16 mouse cellular contexts compared by ENCODE assay signal in the genomic region with DNA sequence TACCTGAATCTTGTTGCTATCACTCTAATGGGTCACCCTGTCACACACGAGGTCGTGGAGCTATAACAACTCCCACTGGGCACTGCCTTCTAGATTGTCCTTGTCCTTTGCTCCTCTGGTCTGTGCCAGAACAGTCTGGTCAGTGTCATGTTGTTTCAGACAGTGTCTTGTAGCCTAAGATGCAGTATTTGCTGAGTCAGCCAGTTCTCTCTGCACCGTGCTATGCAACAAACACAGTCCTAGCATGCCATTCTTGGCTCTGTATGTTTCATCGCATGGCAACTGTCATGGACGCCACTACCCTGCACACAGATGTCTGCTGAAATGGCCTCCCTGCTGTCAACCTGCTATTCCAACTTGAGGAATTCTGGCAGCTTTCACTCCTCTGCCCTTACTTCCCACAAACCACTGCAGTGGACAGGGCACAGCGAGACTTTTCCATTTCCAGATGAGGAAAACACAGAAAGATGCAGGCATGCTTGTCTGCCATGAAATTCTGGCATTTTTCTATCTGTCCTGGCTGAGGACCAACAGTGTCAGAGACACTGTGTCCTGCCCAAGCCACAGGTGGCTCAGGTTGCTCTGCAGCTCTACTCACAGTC.
DNase-seq lines count a peak whose midpoint lies in the region; ATAC-seq and TF ChIP-seq lines count a peak whose summit lies in the region.
"Had no signal": no experiment of that assay in that cellular context is flagged by ENCODE, and none has a peak within 500 bp of the region (broad histone marks: within the 10 kb centered on the region; RNA-seq: fewer than 3 reads in every experiment).

No protein-coding gene starts in this region.

- no peak overlapping the region for H3K9ac ChIP-seq in heart, embryonic 13.5 days
- H3K9ac ChIP-seq in MEL (ENCODE audit: control insufficient read depth, low read depth, low read length, poor library complexity, severe bottlenecking): no peak overlapping the region
- no peak overlapping the region for H3K9ac ChIP-seq in liver, embryonic 14.5 days (replicated peaks)
- H3K9ac ChIP-seq: neural tube, embryonic 13.5 days had no signal

- TF ChIP-seq EP300 in MEL (IDR thresholded peaks at IDR 0.05; ENCODE audit: low read depth in 1 of 2, low read length in 2 of 2): no peak
- no peak for TF ChIP-seq EP300 in liver, embryonic 14.5 days (IDR thresholded peaks at IDR 0.05; ENCODE audit: low read depth)

- intact Hi-C loops in left cerebral cortex, postnatal 4 days (cut with DNase I): no loop called here
- intact Hi-C loops in left cerebral cortex, postnatal 36 days (cut with DNase I): no loop called here

- no peak overlapping the region for H3K4me3 ChIP-seq in heart, embryonic 13.5 days
- H3K4me3 ChIP-seq in MEL (ENCODE audit: control insufficient read depth in 1 of 2, insufficient read depth in 1 of 2, low read depth in 2 of 2, low read length in 2 of 2): no peak overlapping the region
- H3K4me3 ChIP-seq in liver, embryonic 14.5 days (ENCODE audit: insufficient read depth in 1 of 2, low read depth in 2 of 2, low read length in 2 of 2): no peak overlapping the region
- H3K4me3 ChIP-seq: neural tube, embryonic 13.5 days had no signal

- DNase-seq in heart, postnatal 4 days: no peak
- DNase-seq in left cerebral cortex, postnatal 4 days: peak; percentile 12
- DNase-seq in left cerebral cortex, postnatal 36 days (ENCODE audit: low spot score in 2 of 2): no peak
- DNase-seq in MEL (ENCODE audit: low read depth, low spot score): no peak
- DNase-seq in liver, embryonic 14.5 days (ENCODE audit: low read depth in 3 of 3, low spot score in 3 of 3): no peak
- no peak for DNase-seq in cerebellum, postnatal 4 days (ENCODE audit: low spot score in 2 of 2)
- DNase-seq: adrenal gland, postnatal 14 days; cerebellum, postnatal 36 days; heart, adult 18-20 months; lung, adult 2 months; right cerebral cortex, adult 18-20 months; thymus, postnatal 14 days had no signal

- ATAC-seq in heart, embryonic 13.5 days (ENCODE audit: extremely low read depth, insufficient number of reproducible peaks, low FRiP score, low TSS enrichment): no peak
- ATAC-seq in liver, embryonic 14.5 days (ENCODE audit: insufficient read depth): 0 out of 2 replicates have a peak, but pooled peaks have one; percentile 4
- ATAC-seq: inflammation-experienced regulatory T-cells, adult 6 months had no signal

- 46% methylated on average over 6 of the region's 6 CpGs for WGBS in heart, embryonic 13.5 days
- 57% methylated on average over 6 of the region's 6 CpGs for WGBS in liver, embryonic 14.5 days (ENCODE audit: insufficient replicate concordance)

- H3K27me3 ChIP-seq in heart, embryonic 13.5 days (replicated peaks): no peaks in the 10 kb centered on the region
- H3K27me3 ChIP-seq in MEL (ENCODE audit: control insufficient read depth in 1 of 2, insufficient read depth in 2 of 2, low read length in 2 of 2): peaks cover 0 to 2% of the 10 kb centered on the region in 2 experiments
- no peaks in the 10 kb centered on the region for H3K27me3 ChIP-seq in liver, embryonic 14.5 days (ENCODE audit: control insufficient read depth, insufficient read depth, low read length)
- H3K27me3 ChIP-seq: neural tube, embryonic 13.5 days; Patski had no signal

- H3K4me2 ChIP-seq in heart, embryonic 13.5 days: no peak overlapping the region
- H3K4me2 ChIP-seq in liver, embryonic 14.5 days (ENCODE audit: low read depth): no peak overlapping the region
- H3K4me2 ChIP-seq: neural tube, embryonic 13.5 days had no signal

- no peaks in the 10 kb centered on the region for H3K79me2 ChIP-seq in MEL (ENCODE audit: control insufficient read depth, insufficient read depth, low read length, poor library complexity)

- no peaks in the 10 kb centered on the region for H3K9me3 ChIP-seq in heart, embryonic 13.5 days
- no peaks in the 10 kb centered on the region for H3K9me3 ChIP-seq in MEL (replicated peaks; ENCODE audit: insufficient read depth, low read length)
- H3K9me3 ChIP-seq in liver, embryonic 14.5 days (ENCODE audit: control insufficient read depth, low read length): no peaks in the 10 kb centered on the region
- H3K9me3 ChIP-seq: neural tube, embryonic 13.5 days had no signal

- no peaks in the 10 kb centered on the region for H3K36me3 ChIP-seq in heart, embryonic 13.5 days
- H3K36me3 ChIP-seq in MEL (ENCODE audit: control insufficient read depth in 1 of 2, insufficient read depth in 2 of 2, low read length in 2 of 2): no peaks in the 10 kb centered on the region
- no peaks in the 10 kb centered on the region for H3K36me3 ChIP-seq in liver, embryonic 14.5 days (replicated peaks; ENCODE audit: control insufficient read depth, insufficient read depth, low read depth)
- H3K36me3 ChIP-seq: neural tube, embryonic 13.5 days had no signal

- TF ChIP-seq CTCF in MEL (IDR thresholded peaks at IDR 0.05 in 2 of 3, conservative IDR thresholded peaks at IDR 0.05 in 1 of 3; ENCODE audit: control insufficient read depth in 1 of 3, insufficient read depth in 1 of 3, low read depth in 2 of 3, low read length in 3 of 3, poor library complexity in 1 of 3, severe bottlenecking in 1 of 3): no peak
- TF ChIP-seq CTCF in liver, embryonic 14.5 days (IDR thresholded peaks at IDR 0.05; ENCODE audit: low read depth): no peak

- no peak for TF ChIP-seq POLR2A in MEL (IDR thresholded peaks at IDR 0.05; ENCODE audit: control insufficient read depth in 1 of 2, insufficient read depth in 1 of 2, low read depth in 1 of 2, low read length in 2 of 2, poor library complexity in 1 of 2)

- H3K27ac ChIP-seq in heart, embryonic 13.5 days (replicated peaks): peak overlapping the region; percentile 69
- H3K27ac ChIP-seq in MEL (ENCODE audit: control insufficient read depth, low read depth, low read length): no peak overlapping the region
- H3K27ac ChIP-seq in liver, embryonic 14.5 days: no peak overlapping the region

- peaks cover 26% of the 10 kb centered on the region for H3K4me1 ChIP-seq in heart, embryonic 13.5 days
- peaks cover 0 to 3% of the 10 kb centered on the region in 2 experiments; a peak in 1 of 4 replicates for H3K4me1 ChIP-seq in MEL (ENCODE audit: control insufficient read depth in 1 of 2, insufficient read depth in 2 of 2, low read length in 2 of 2)
- peaks cover 0 to 36% of the 10 kb centered on the region in 2 experiments; a peak in 3 of 4 replicates for H3K4me1 ChIP-seq in liver, embryonic 14.5 days (replicated peaks; ENCODE audit: control insufficient read depth in 2 of 2, insufficient read depth in 2 of 2, low read length in 1 of 2)

- TF ChIP-seq RAD21 in MEL (IDR thresholded peaks at IDR 0.05; ENCODE audit: low read depth, low read length): no peak

TF ChIP-seq in MEL, 35 proteins besides CTCF, POLR2A, EP300 and RAD21:
- TF ChIP-seq NELFE (IDR thresholded peaks at IDR 0.05; ENCODE audit: low read depth, low read length) (no peak), MAFK (IDR thresholded peaks at IDR 0.05; ENCODE audit: borderline replicate concordance, low read depth, low read length) (peak; percentile 29; the same call in 1 of the 2 replicates), ZMIZ1 (IDR thresholded peaks at IDR 0.05; ENCODE audit: low read depth, low read length) (no peak), CHD1 (IDR thresholded peaks at IDR 0.05; ENCODE audit: low read depth, low read length) (no peak)
